Mouse (Mus musculus): ENCODE results near the gene Pcdh7.

DNA sequence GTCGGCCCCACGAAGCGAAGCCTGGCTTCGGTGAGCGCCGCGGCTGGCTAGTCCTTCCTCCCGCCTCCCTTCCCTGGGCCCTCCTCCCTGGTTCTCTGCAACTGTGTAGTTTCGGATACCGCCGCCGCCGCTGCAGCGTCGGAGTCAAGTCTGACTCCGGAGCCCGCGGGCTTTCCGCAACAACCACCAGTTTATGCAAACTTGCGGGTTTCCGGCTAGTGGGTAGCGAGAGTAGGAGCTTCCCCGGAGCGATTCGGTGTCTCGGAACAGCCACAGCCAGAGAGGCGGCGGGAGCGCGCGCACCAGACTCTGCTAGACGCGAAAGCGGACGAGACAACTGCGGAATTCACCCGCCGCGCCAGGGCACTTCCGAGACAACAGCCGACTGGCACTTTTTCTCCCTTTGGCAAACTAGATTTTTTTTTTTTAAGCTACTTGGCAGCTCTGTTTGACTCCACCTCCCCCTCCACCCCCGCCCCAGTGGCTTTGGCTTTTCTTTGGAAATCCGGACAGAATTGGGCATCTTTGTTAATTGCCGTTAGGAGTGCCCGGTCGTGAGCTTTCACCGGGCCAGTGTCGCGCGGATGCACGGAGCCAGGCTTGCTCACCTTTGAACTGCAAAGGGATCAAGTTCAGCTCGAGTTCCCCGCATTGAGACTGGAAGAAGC lies 395 bp upstream of the Pcdh7 start:
- TF ChIP-seq CTCF (IDR thresholded peaks at IDR 0.05; ENCODE audit: borderline replicate concordance, extremely low read depth, insufficient read depth, insufficient read length) (no peak), POLR2A (IDR thresholded peaks at IDR 0.05; ENCODE audit: borderline replicate concordance, extremely low read depth, insufficient read depth, insufficient read length, poor library complexity, severe bottlenecking) (no peak)

Data from brain, embryonic 14.5 days (tissue).